Comparison of ENCODE assay signal across 9 mouse cellular contexts in genomic region chr3:104142376-104142775, GRCm38 (mm10).
DNase-seq lines count a peak whose midpoint lies in the region; ATAC-seq and TF ChIP-seq lines count a peak whose summit lies in the region.
"Had no signal": no experiment of that assay in that cellular context is flagged by ENCODE, and none has a peak within 500 bp of the region (broad histone marks: within the 10 kb centered on the region; RNA-seq: fewer than 3 reads in every experiment).

No protein-coding gene starts in this region.

- H3K27ac ChIP-seq in kidney, postnatal 0 days, result no peak overlapping the region
- peak overlapping the region; percentile 13; the same call in 1 of the 2 replicates for H3K27ac ChIP-seq in lung, embryonic 16.5 days (ENCODE audit: low read length)
- H3K27ac ChIP-seq in neural tube, embryonic 15.5 days (replicated peaks), result no peak overlapping the region

- H3K9ac ChIP-seq in kidney, postnatal 0 days (ENCODE audit: low read depth, low read length), result no peak overlapping the region
- H3K9ac ChIP-seq in lung, embryonic 16.5 days (ENCODE audit: low read length), result no peak overlapping the region
- no peak overlapping the region for H3K9ac ChIP-seq in neural tube, embryonic 15.5 days (replicated peaks)

- no peaks in the 10 kb centered on the region for H3K36me3 ChIP-seq in kidney, postnatal 0 days (ENCODE audit: insufficient read depth, low read length)
- no peaks in the 10 kb centered on the region for H3K36me3 ChIP-seq in lung, embryonic 16.5 days (ENCODE audit: control insufficient read depth, insufficient read depth, low read length)
- no peaks in the 10 kb centered on the region for H3K36me3 ChIP-seq in neural tube, embryonic 15.5 days

- peak; percentile 60 for DNase-seq in adrenal gland, postnatal 10 days
- DNase-seq in adrenal gland, adult 18-20 months (ENCODE audit: low spot score in 2 of 2), result no peak
- peak; percentile 12 to 46 for DNase-seq in heart, adult 9 months (ENCODE audit: low spot score in 2 of 2)
- DNase-seq in kidney, postnatal 0 days (ENCODE audit: low spot score), result peak; percentile 7
- no peak for DNase-seq in thymus, postnatal 25 days
- DNase-seq in layer of hippocampus, adult 18-20 months (ENCODE audit: low spot score in 2 of 2), result no peak

- no peak for TF ChIP-seq CTCF in kidney, postnatal 0 days (IDR thresholded peaks at IDR 0.05; ENCODE audit: low read depth)

- no peak overlapping the region for H3K4me3 ChIP-seq in kidney, postnatal 0 days (replicated peaks; ENCODE audit: low read depth, low read length)
- no peak overlapping the region for H3K4me3 ChIP-seq in lung, embryonic 16.5 days (ENCODE audit: low read length)
- no peak overlapping the region for H3K4me3 ChIP-seq in neural tube, embryonic 15.5 days (replicated peaks)
- H3K4me3 ChIP-seq: megakaryocyte, embryonic 14.5 days had no signal

- WGBS in kidney, postnatal 0 days, result 27% methylated on average over 4 of the region's 4 CpGs
- WGBS in lung, embryonic 16.5 days, result 6% methylated on average over 4 of the region's 4 CpGs
- WGBS in neural tube, embryonic 15.5 days, result 39% methylated on average over 4 of the region's 4 CpGs

- no peaks in the 10 kb centered on the region for H3K27me3 ChIP-seq in kidney, postnatal 0 days (ENCODE audit: insufficient read depth, low read length)
- no peaks in the 10 kb centered on the region for H3K27me3 ChIP-seq in lung, embryonic 16.5 days (ENCODE audit: control insufficient read depth, insufficient read depth, low read depth, low read length)
- H3K27me3 ChIP-seq in neural tube, embryonic 15.5 days (replicated peaks), result no peaks in the 10 kb centered on the region
- H3K27me3 ChIP-seq: megakaryocyte, embryonic 14.5 days had no signal

- no peaks in the 10 kb centered on the region for H3K4me1 ChIP-seq in kidney, postnatal 0 days (replicated peaks; ENCODE audit: insufficient read depth, low read length)
- H3K4me1 ChIP-seq in lung, embryonic 16.5 days (replicated peaks; ENCODE audit: control insufficient read depth, insufficient read depth, low read length), result peaks cover 7% of the 10 kb centered on the region
- H3K4me1 ChIP-seq in neural tube, embryonic 15.5 days, result no peaks in the 10 kb centered on the region
- H3K4me1 ChIP-seq: megakaryocyte, embryonic 14.5 days had no signal

- no peak for ATAC-seq in kidney, postnatal 0 days (replicated peaks; ENCODE audit: low FRiP score, low read depth)
- peak; percentile 67; the same call in 1 of the 2 replicates for ATAC-seq in lung, embryonic 16.5 days (ENCODE audit: low read depth)
- no peak for ATAC-seq in neural tube, embryonic 15.5 days (ENCODE audit: low FRiP score)

- H3K4me2 ChIP-seq in kidney, postnatal 0 days (ENCODE audit: low read length), result no peak overlapping the region
- H3K4me2 ChIP-seq in lung, embryonic 16.5 days (ENCODE audit: low read depth, low read length), result no peak overlapping the region
- H3K4me2 ChIP-seq in neural tube, embryonic 15.5 days, result no peak overlapping the region

- no peaks in the 10 kb centered on the region for H3K9me3 ChIP-seq in kidney, postnatal 0 days (replicated peaks; ENCODE audit: low read length)
- no peaks in the 10 kb centered on the region for H3K9me3 ChIP-seq in lung, embryonic 16.5 days (ENCODE audit: control insufficient read depth, low read length)
- no peaks in the 10 kb centered on the region for H3K9me3 ChIP-seq in neural tube, embryonic 15.5 days (replicated peaks)
- H3K9me3 ChIP-seq: megakaryocyte, embryonic 14.5 days had no signal

Comparison
In these comparisons a context has a peak if more than half of its experiments do, and no peak if none do; other contexts are left out.
1. DNase-seq: peak in adrenal gland, postnatal 10 days (single experiment), heart, adult 9 months (2 of 2) and kidney, postnatal 0 days (single experiment); none in adrenal gland, adult 18-20 months (0 of 2), thymus, postnatal 25 days (single experiment) and layer of hippocampus, adult 18-20 months (0 of 2).